Comparison of ENCODE assay signal across 8 mouse cellular contexts in genomic region chr1:134803286-134804117, GRCm38 (mm10).
A peak's percentile ranks its signal among the peaks of the same experiment; 100 is the strongest.
DNase-seq lines count a peak whose midpoint lies in the region; ATAC-seq lines count a peak whose summit lies in the region.

No protein-coding gene starts in this region.

- no peak for DNase-seq in neural tube, embryonic 10.5 days (ENCODE audit: extremely low spot score, low spot score)
- DNase-seq in heart, postnatal 4 days = peak; percentile 86
- DNase-seq in layer of hippocampus, postnatal 25 days (ENCODE audit: extremely low spot score in 1 of 2, low spot score in 1 of 2) = no peak
- DNase-seq in layer of hippocampus, adult 8-10 months (ENCODE audit: low spot score in 2 of 2) = no peak

- H3K27ac ChIP-seq in neural tube, embryonic 15.5 days (replicated peaks) = peak overlapping the region; percentile 41; the same call in 1 of the 2 replicates
- H3K27ac ChIP-seq in forebrain, embryonic 16.5 days (ENCODE audit: low read length) = peak overlapping the region; percentile 31; the same call in 1 of the 2 replicates
- peak overlapping the region; percentile 66 for H3K27ac ChIP-seq in liver, embryonic 12.5 days
- peak overlapping the region; percentile 97 for H3K27ac ChIP-seq in stomach, embryonic 16.5 days (ENCODE audit: low read length)

- H3K9me3 ChIP-seq in neural tube, embryonic 15.5 days (replicated peaks) = no peaks in the 10 kb centered on the region
- H3K9me3 ChIP-seq in forebrain, embryonic 16.5 days (ENCODE audit: control insufficient read depth, low read length) = no peaks in the 10 kb centered on the region
- H3K9me3 ChIP-seq in liver, embryonic 12.5 days (replicated peaks) = no peaks in the 10 kb centered on the region
- H3K9me3 ChIP-seq in stomach, embryonic 16.5 days (replicated peaks; ENCODE audit: control insufficient read depth, low read length) = no peaks in the 10 kb centered on the region

- WGBS in neural tube, embryonic 15.5 days = 70% methylated on average over 16 of the region's 16 CpGs
- 50% methylated on average over 16 of the region's 16 CpGs for WGBS in forebrain, embryonic 16.5 days
- WGBS in liver, embryonic 12.5 days (ENCODE audit: insufficient replicate concordance) = 67% methylated on average over 16 of the region's 16 CpGs
- 30% methylated on average over 16 of the region's 16 CpGs for WGBS in stomach, embryonic 16.5 days

- no peaks in the 10 kb centered on the region for H3K36me3 ChIP-seq in neural tube, embryonic 15.5 days
- H3K36me3 ChIP-seq in forebrain, embryonic 16.5 days (ENCODE audit: control insufficient read depth, insufficient read depth) = no peaks in the 10 kb centered on the region
- H3K36me3 ChIP-seq in liver, embryonic 12.5 days = peaks cover 12% of the 10 kb centered on the region
- H3K36me3 ChIP-seq in stomach, embryonic 16.5 days (ENCODE audit: control insufficient read depth, insufficient read depth, low read length) = no peaks in the 10 kb centered on the region

- H3K27me3 ChIP-seq in neural tube, embryonic 15.5 days (replicated peaks) = no peaks in the 10 kb centered on the region
- H3K27me3 ChIP-seq in forebrain, embryonic 16.5 days (replicated peaks; ENCODE audit: control insufficient read depth, insufficient read depth, low read length) = no peaks in the 10 kb centered on the region
- no peaks in the 10 kb centered on the region for H3K27me3 ChIP-seq in liver, embryonic 12.5 days (replicated peaks)
- H3K27me3 ChIP-seq in stomach, embryonic 16.5 days (ENCODE audit: control insufficient read depth, insufficient read depth, low read length) = no peaks in the 10 kb centered on the region

- ATAC-seq in neural tube, embryonic 15.5 days (ENCODE audit: low FRiP score) = no peak
- no peak for ATAC-seq in forebrain, embryonic 16.5 days
- no peak for ATAC-seq in liver, embryonic 12.5 days
- ATAC-seq in stomach, embryonic 16.5 days (ENCODE audit: insufficient read depth, low FRiP score) = peak; percentile 65; the same call in 1 of the 2 replicates

- H3K4me1 ChIP-seq in neural tube, embryonic 15.5 days = peaks cover 14% of the 10 kb centered on the region
- peaks cover 21% of the 10 kb centered on the region for H3K4me1 ChIP-seq in forebrain, embryonic 16.5 days (replicated peaks; ENCODE audit: control insufficient read depth, insufficient read depth, low read length)
- peaks cover 9% of the 10 kb centered on the region for H3K4me1 ChIP-seq in liver, embryonic 12.5 days
- peaks cover 27% of the 10 kb centered on the region for H3K4me1 ChIP-seq in stomach, embryonic 16.5 days (ENCODE audit: control insufficient read depth, insufficient read depth, low read length)

- H3K9ac ChIP-seq in neural tube, embryonic 15.5 days (replicated peaks) = no peak overlapping the region
- no peak overlapping the region for H3K9ac ChIP-seq in forebrain, embryonic 16.5 days (replicated peaks; ENCODE audit: low read depth, low read length)
- no peak overlapping the region for H3K9ac ChIP-seq in liver, embryonic 12.5 days
- peak overlapping the region; percentile 67 for H3K9ac ChIP-seq in stomach, embryonic 16.5 days (ENCODE audit: low read length)

- H3K4me2 ChIP-seq in neural tube, embryonic 15.5 days = no peak overlapping the region
- no peak overlapping the region for H3K4me2 ChIP-seq in forebrain, embryonic 16.5 days (ENCODE audit: low read length)
- H3K4me2 ChIP-seq in liver, embryonic 12.5 days = no peak overlapping the region
- H3K4me2 ChIP-seq in stomach, embryonic 16.5 days (ENCODE audit: low read depth, low read length) = peak overlapping the region; percentile 50

- no peak overlapping the region for H3K4me3 ChIP-seq in neural tube, embryonic 15.5 days (replicated peaks)
- H3K4me3 ChIP-seq in forebrain, embryonic 16.5 days (replicated peaks; ENCODE audit: low read length) = no peak overlapping the region
- no peak overlapping the region for H3K4me3 ChIP-seq in liver, embryonic 12.5 days
- peak overlapping the region; percentile 45 for H3K4me3 ChIP-seq in stomach, embryonic 16.5 days (replicated peaks; ENCODE audit: low read length)

Comparison
In these comparisons a context has a peak if more than half of its experiments do, and no peak if none do; other contexts are left out.
1. H3K27ac ChIP-seq: peak in every context shown above with its lines; median percentile 97 in stomach, embryonic 16.5 days; 66 in liver, embryonic 12.5 days; 41 in neural tube, embryonic 15.5 days; 31 in forebrain, embryonic 16.5 days.